Comparison of ENCODE assay signal across 8 mouse cellular contexts in genomic region chrX:142967067-142967466, GRCm38 (mm10). TPM values are rescaled to one million over a fixed set of nuclear protein-coding genes. Genes with fewer than 3 reads are reported as not detected.
DNase-seq lines count a peak whose midpoint lies in the region; ATAC-seq lines count a peak whose summit lies in the region.

No protein-coding gene starts in this region.

- peaks cover 6% of the 10 kb centered on the region for H3K9me3 ChIP-seq in erythroblast, embryonic 14.5 days (ENCODE audit: control insufficient read depth, low read length)
- H3K9me3 ChIP-seq in kidney, embryonic 16.5 days (ENCODE audit: low read length): no peaks in the 10 kb centered on the region; the same call in 1 of the 2 replicates
- no peaks in the 10 kb centered on the region for H3K9me3 ChIP-seq in midbrain, embryonic 15.5 days

- peaks cover 18% of the 10 kb centered on the region for H3K36me3 ChIP-seq in erythroblast, embryonic 14.5 days (ENCODE audit: control insufficient read depth)
- no peaks in the 10 kb centered on the region for H3K36me3 ChIP-seq in kidney, embryonic 16.5 days (ENCODE audit: insufficient read depth, low read length)
- no peaks in the 10 kb centered on the region for H3K36me3 ChIP-seq in midbrain, embryonic 15.5 days (replicated peaks)

- intact Hi-C loops in gastrocnemius, postnatal 36 days (cut with DNase I): loop anchor here (5.0 to 10.0 kb wide), 2 partner anchors 90 to 142 kb away; no protein-coding TSS in a partner anchor

- ATAC-seq in kidney, embryonic 16.5 days (ENCODE audit: low FRiP score, low TSS enrichment): no peak
- ATAC-seq in midbrain, embryonic 15.5 days (replicated peaks): peak; percentile 44

- peak; percentile 1 for DNase-seq in embryo, embryonic 11 days
- DNase-seq in embryo, embryonic 10.5 days (ENCODE audit: low spot score): no peak
- peak; percentile 11 for DNase-seq in 3T3-L1 (ENCODE audit: low read depth, low spot score)
- no peak for DNase-seq in gastrocnemius, postnatal 36 days
- DNase-seq in ovary, postnatal 14 days (ENCODE audit: low spot score): no peak

- H3K27ac ChIP-seq in kidney, embryonic 16.5 days (ENCODE audit: low read length): no peak overlapping the region
- no peak overlapping the region; the same call in 1 of the 2 replicates for H3K27ac ChIP-seq in midbrain, embryonic 15.5 days

- 47% methylated on average over 7 of the region's 7 CpGs for WGBS in kidney, embryonic 16.5 days
- 44% methylated on average over 7 of the region's 7 CpGs for WGBS in midbrain, embryonic 15.5 days

- H3K4me3 ChIP-seq in erythroblast, embryonic 14.5 days (replicated peaks): peak overlapping the region; percentile 95
- H3K4me3 ChIP-seq in kidney, embryonic 16.5 days (ENCODE audit: low read length): peak overlapping the region; percentile 72
- H3K4me3 ChIP-seq in midbrain, embryonic 15.5 days: peak overlapping the region; percentile 70

- peak overlapping the region; percentile 76 for H3K9ac ChIP-seq in kidney, embryonic 16.5 days (replicated peaks; ENCODE audit: low read length)
- H3K9ac ChIP-seq in midbrain, embryonic 15.5 days: no peak overlapping the region

- H3K27me3 ChIP-seq in erythroblast, embryonic 14.5 days (ENCODE audit: control insufficient read depth): peaks cover 6% of the 10 kb centered on the region; the same call in 1 of the 2 replicates
- peaks cover 18% of the 10 kb centered on the region for H3K27me3 ChIP-seq in kidney, embryonic 16.5 days (ENCODE audit: insufficient read depth, low read length)
- H3K27me3 ChIP-seq in midbrain, embryonic 15.5 days (replicated peaks): peaks cover 13% of the 10 kb centered on the region

- H3K4me2 ChIP-seq in kidney, embryonic 16.5 days (replicated peaks; ENCODE audit: low read depth, low read length): peak overlapping the region; percentile 58
- peak overlapping the region; percentile 49 for H3K4me2 ChIP-seq in midbrain, embryonic 15.5 days

- peaks cover 55% of the 10 kb centered on the region for H3K4me1 ChIP-seq in erythroblast, embryonic 14.5 days (ENCODE audit: control insufficient read depth)
- no peaks in the 10 kb centered on the region; the same call in 1 of the 2 replicates for H3K4me1 ChIP-seq in kidney, embryonic 16.5 days (ENCODE audit: insufficient read depth, low read length)
- no peaks in the 10 kb centered on the region; the same call in 1 of the 2 replicates for H3K4me1 ChIP-seq in midbrain, embryonic 15.5 days

RNA-seq across cellular contexts. Expression of gene Ammecr1, which starts 0.5 kb away (rescaled TPM):
- polyA plus RNA-seq in erythroblast, embryonic 14.5 days (2012): 0.72 and 0.84 TPM in 2 replicates
- 7.3 and 7.5 TPM in 2 replicates for polyA plus RNA-seq in kidney, embryonic 16.5 days (2015; fragmentation: Nextera tagmentation; extraction: Ambion mirVana)
- polyA plus RNA-seq in midbrain, embryonic 15.5 days (2015; fragmentation: Nextera tagmentation; extraction: Ambion mirVana): 3.7 and 4.1 TPM in 2 replicates
- total RNA-seq in gastrocnemius, postnatal 36 days (2021): 1 to 10 TPM; 4.2 TPM

Comparison
In these comparisons a context has a peak if more than half of its experiments do, and no peak if none do; other contexts are left out.
1. DNase-seq: peak in embryo, embryonic 11 days (single experiment) and 3T3-L1 (single experiment); none in embryo, embryonic 10.5 days (single experiment), gastrocnemius, postnatal 36 days (0 of 2) and ovary, postnatal 14 days (single experiment).
2. Peak in every context shown above with its lines, with median percentiles within 50 percentile points of each other: H3K4me3 ChIP-seq.